Mouse (Mus musculus): ENCODE results near the gene Ndufa9. TPM values are rescaled to one million over a fixed set of nuclear protein-coding genes. Genes with fewer than 3 reads are reported as not detected.

Gene Ndufa9
- total RNA-seq (2021) (100 to 1,000 TPM; 167 to 248 TPM), polyA plus RNA-seq (2012; rRNA removed) (77.2 and 80.4 TPM in 2 replicates)
- long read RNA-seq, transcript Ndufa9-203 (11 exons, 1,445 nt): major isoform, 183 of 193 reads
- long read RNA-seq, partial matches to known transcripts: 6 of 193 reads
- long read RNA-seq, other reads (novel, unspliced or antisense): 4 of 193 reads

GRCm38 (mm10) chr6:126848712-126849704 lies at the start of gene Ndufa9:
Ndufa9 (minus strand) TSS chr6:126849136.
- peak; percentile 95 for DNase-seq

- no peak for DNase-seq
These were observed 28.2 kb upstream of the Ndufa9 start for GRCm38 (mm10) chr6:126877118-126877517.

- DNase-seq: no peak
These were observed 3.9 kb upstream of the Ndufa9 start, which contains the start of gene Akap3 for GRCm38 (mm10) chr6:126852881-126853280. Akap3 (plus strand) TSS chr6:126853098.

- DNase-seq: no peak
These were observed 12.3 kb downstream of the Ndufa9 start for GRCm38 (mm10) chr6:126836628-126837027.

GRCm38 (mm10) chr6:126823087-126823486 lies 25.8 kb downstream of the Ndufa9 start:
- DNase-seq: no peak

GRCm38 (mm10) chr6:126816338-126816737 lies 32.6 kb downstream of the Ndufa9 start:
- DNase-seq: no peak

- no peak for DNase-seq
These were observed 33.7 kb downstream of the Ndufa9 start for GRCm38 (mm10) chr6:126815206-126815750.

GRCm38 (mm10) chr6:126811481-126811880 lies 37.5 kb downstream of the Ndufa9 start:
- DNase-seq: no peak

- DNase-seq: no peak
These were observed 40.4 kb downstream of the Ndufa9 start for GRCm38 (mm10) chr6:126808561-126808960.

GRCm38 (mm10) chr6:126808134-126808533 lies 40.8 kb downstream of the Ndufa9 start:
- DNase-seq: no peak

- no peak for DNase-seq
These were observed 42.2 kb downstream of the Ndufa9 start for GRCm38 (mm10) chr6:126806783-126807182.

GRCm38 (mm10) chr6:126802946-126803345 lies 46.0 kb downstream of the Ndufa9 start:
- no peak for DNase-seq

- DNase-seq: no peak
These were observed 54.2 kb downstream of the Ndufa9 start for GRCm38 (mm10) chr6:126794751-126795150.

GRCm38 (mm10) chr6:126793689-126794088 lies 55.2 kb downstream of the Ndufa9 start:
- no peak for DNase-seq

GRCm38 (mm10) chr6:126791964-126792363 lies 57.0 kb downstream of the Ndufa9 start:
- DNase-seq: peak; percentile 11

GRCm38 (mm10) chr6:126791488-126791887 lies 57.4 kb downstream of the Ndufa9 start:
- no peak for DNase-seq

- no peak for DNase-seq
These were observed 60.1 kb downstream of the Ndufa9 start for GRCm38 (mm10) chr6:126788863-126789262.

- no peak for DNase-seq
These were observed 64.7 kb downstream of the Ndufa9 start for GRCm38 (mm10) chr6:126784206-126784605.

- DNase-seq: no peak
These were observed 65.3 kb downstream of the Ndufa9 start for GRCm38 (mm10) chr6:126783651-126784066.

- DNase-seq: no peak
These were observed 65.9 kb downstream of the Ndufa9 start for GRCm38 (mm10) chr6:126783056-126783455.

GRCm38 (mm10) chr6:126777889-126778288 lies 71.0 kb downstream of the Ndufa9 start:
- DNase-seq: no peak

GRCm38 (mm10) chr6:126773873-126774272 lies 75.1 kb downstream of the Ndufa9 start:
- DNase-seq: no peak

- DNase-seq: peak; percentile 6
These were observed 76.6 kb downstream of the Ndufa9 start for GRCm38 (mm10) chr6:126772326-126772725.
